Mouse (Mus musculus) left cerebral cortex, postnatal 36 days (tissue): Measurements from ENCODE around the gene Caprin2. TPM values are rescaled to one million over a fixed set of nuclear protein-coding genes. Genes with fewer than 3 reads are reported as not detected.
"Not testable (repeated sequence)": the region's sequence is repeated elsewhere in the genome, so short reads cannot be mapped to it uniquely, and the experiment has no call there.

Experiments
- DNase-seq, 2 experiments: peaks; one replicate each; pipeline ENCODE4 v3.0.0; 2021 to 2022; ENCODE audit warnings: low spot score in 2 of 2, mixed read lengths in 1 of 2
- intact Hi-C: fragments of 180-260 bp; cut with DNase I; formaldehyde crosslinking; loops from one replicate; pipeline ENCODE4 v1.15.1; 2025
- total RNA-seq, 2 experiments: library from RNA; stranded (reverse); gene quantifications; 2 replicates each; pipeline ENCODE4 v1.2.3; 2021

Gene Caprin2
- 1 to 10 TPM; 7.2 to 7.6 TPM for total RNA-seq

GRCm38 (mm10) chr6:148895773-148896506 is at the start of gene Caprin2:
Caprin2 (minus strand) TSS chr6:148896237.
- peak; percentile 91 to 92 for DNase-seq
- intact Hi-C loops, result no loop called here

GRCm38 (mm10) chr6:148944767-148945508 is 48.9 kb upstream of the Caprin2 start:
- peak; percentile 13 to 15 for DNase-seq
- intact Hi-C loops, result loop anchor here (5.0 kb wide), 1 partner anchor 157 kb away; the partner anchor contains the start of gene Dennd5b

- no peak for DNase-seq
- intact Hi-C loops, result no loop called here
These were observed 48.3 kb upstream of the Caprin2 start for GRCm38 (mm10) chr6:148944344-148944766.

- intact Hi-C loops, result no loop called here
- no peak for DNase-seq
These were observed 47.7 kb upstream of the Caprin2 start for GRCm38 (mm10) chr6:148943695-148944094.

- no peak for DNase-seq
- intact Hi-C loops, result no loop called here
These were observed 46.4 kb upstream of the Caprin2 start for GRCm38 (mm10) chr6:148942406-148942805.

GRCm38 (mm10) chr6:148941880-148942279 is 45.8 kb upstream of the Caprin2 start:
- no peak for DNase-seq
- intact Hi-C loops, result no loop called here

- DNase-seq, intact Hi-C loops: not testable (repeated sequence)
These were observed 44.3 kb upstream of the Caprin2 start for GRCm38 (mm10) chr6:148940383-148940782.

- no peak for DNase-seq
- intact Hi-C loops, result no loop called here
These were observed 41.7 kb upstream of the Caprin2 start for GRCm38 (mm10) chr6:148937693-148938092.

- intact Hi-C loops, result no loop called here
These were observed 39.0 kb upstream of the Caprin2 start for GRCm38 (mm10) chr6:148934961-148935590.

GRCm38 (mm10) chr6:148931281-148931680 is 35.2 kb upstream of the Caprin2 start:
- DNase-seq, result no peak
- intact Hi-C loops, result no loop called here

More at GRCm38 (mm10) chr6:148934961-148935590, 39.0 kb upstream of the Caprin2 start:
- no peak for DNase-seq

- DNase-seq, result no peak
- intact Hi-C loops, result loop anchor here (10.0 kb wide), 1 partner anchor 704 kb away; the partner anchor contains the start of gene Ergic2
These were observed 22.9 kb upstream of the Caprin2 start for GRCm38 (mm10) chr6:148918841-148919398.

GRCm38 (mm10) chr6:148917672-148918071 is 21.6 kb upstream of the Caprin2 start:
- DNase-seq, result no peak
- intact Hi-C loops, result loop anchor here (10.0 kb wide), 1 partner anchor 703 kb away; the partner anchor contains the start of gene Ergic2

GRCm38 (mm10) chr6:148916817-148917216 is 20.8 kb upstream of the Caprin2 start:
- DNase-seq, result no peak

GRCm38 (mm10) chr6:148913938-148914337 is 17.9 kb upstream of the Caprin2 start:
- DNase-seq, result peak in 1 of 2 experiments; percentile 9
- intact Hi-C loops, result loop anchor here (10.0 kb wide), 1 partner anchor 699 kb away; the partner anchor contains the start of gene Ergic2

More at GRCm38 (mm10) chr6:148916817-148917216, 20.8 kb upstream of the Caprin2 start:
- intact Hi-C loops, result loop anchor here (10.0 kb wide), 1 partner anchor 702 kb away; the partner anchor contains the start of gene Ergic2

- intact Hi-C loops, result loop anchor here (10.0 kb wide), 1 partner anchor 697 kb away; the partner anchor contains the start of gene Ergic2
- DNase-seq, result not testable (repeated sequence)
These were observed 15.9 kb upstream of the Caprin2 start for GRCm38 (mm10) chr6:148911906-148912305.

- no peak for DNase-seq
- intact Hi-C loops, result no loop called here
These were observed 10.9 kb upstream of the Caprin2 start for GRCm38 (mm10) chr6:148906958-148907357.

GRCm38 (mm10) chr6:148902728-148903127 is 6.7 kb upstream of the Caprin2 start:
- intact Hi-C loops, result no loop called here
- no peak for DNase-seq

- intact Hi-C loops, result no loop called here
- no peak for DNase-seq
These were observed 442 bp upstream of the Caprin2 start for GRCm38 (mm10) chr6:148896507-148896851.
